Mouse (Mus musculus) retina, postnatal 7 days (tissue): ENCODE data around the gene Gnb2.

Experiments used
- DNase-seq: peaks from one replicate; pipeline ENCODE4 v3.0.0-alpha.2; 2012; ENCODE audit warnings: low read depth, low spot score

Gene Gnb2

DNA sequence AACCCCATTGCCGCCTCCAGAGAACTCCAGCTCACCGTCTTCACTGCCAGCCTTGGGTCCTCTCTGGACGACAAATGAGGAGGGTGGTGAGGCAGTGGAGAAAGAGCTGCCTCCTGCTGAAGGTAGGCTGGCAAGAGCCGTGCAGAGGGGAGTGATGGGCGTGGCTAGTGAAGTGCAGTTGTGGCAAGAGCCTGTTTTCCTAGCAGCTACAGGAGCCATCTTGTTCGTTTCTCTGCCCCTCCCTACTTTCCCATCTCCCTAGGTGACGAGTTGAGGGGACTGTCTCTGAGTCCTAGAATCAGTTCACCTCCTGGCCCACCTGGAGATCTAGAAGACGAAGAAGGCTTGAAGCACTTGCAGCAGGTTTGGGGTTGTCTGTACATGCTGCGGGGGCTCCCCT, 11.4 kb downstream of the Gnb2 start:
- DNase-seq, result no peak

- no peak for DNase-seq
Observed at GRCm38 (mm10) chr5:137519691-137520550, 13.4 kb downstream of the Gnb2 start.

DNA sequence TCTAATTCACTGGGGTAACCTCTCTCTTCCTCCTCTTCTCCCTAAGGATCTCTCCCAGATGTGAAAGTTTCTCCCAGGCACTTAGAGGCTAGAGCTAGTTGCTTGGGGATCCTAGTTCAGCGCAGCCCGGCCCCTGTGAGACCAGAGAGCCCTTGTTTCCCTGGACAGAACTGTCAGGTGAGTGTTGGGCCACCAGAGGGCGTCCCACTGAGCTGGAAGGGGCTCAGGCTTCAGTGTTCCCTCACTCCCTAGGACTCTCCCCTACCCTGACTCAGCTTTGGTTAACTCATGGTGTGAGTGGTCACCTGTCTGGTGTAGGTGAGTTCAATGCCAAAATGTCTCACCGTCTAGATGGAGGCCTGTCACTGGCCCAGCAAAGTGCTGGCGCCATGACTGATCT, 14.9 kb downstream of the Gnb2 start, which contains the start of gene Gigyf1:
Gene Gigyf1 (plus strand): TSS at position 113 of the 400 bp plus-strand sequence.
- DNase-seq, result no peak

- no peak for DNase-seq
Observed at GRCm38 (mm10) chr5:137514811-137515210, 18.5 kb downstream of the Gnb2 start.

DNA sequence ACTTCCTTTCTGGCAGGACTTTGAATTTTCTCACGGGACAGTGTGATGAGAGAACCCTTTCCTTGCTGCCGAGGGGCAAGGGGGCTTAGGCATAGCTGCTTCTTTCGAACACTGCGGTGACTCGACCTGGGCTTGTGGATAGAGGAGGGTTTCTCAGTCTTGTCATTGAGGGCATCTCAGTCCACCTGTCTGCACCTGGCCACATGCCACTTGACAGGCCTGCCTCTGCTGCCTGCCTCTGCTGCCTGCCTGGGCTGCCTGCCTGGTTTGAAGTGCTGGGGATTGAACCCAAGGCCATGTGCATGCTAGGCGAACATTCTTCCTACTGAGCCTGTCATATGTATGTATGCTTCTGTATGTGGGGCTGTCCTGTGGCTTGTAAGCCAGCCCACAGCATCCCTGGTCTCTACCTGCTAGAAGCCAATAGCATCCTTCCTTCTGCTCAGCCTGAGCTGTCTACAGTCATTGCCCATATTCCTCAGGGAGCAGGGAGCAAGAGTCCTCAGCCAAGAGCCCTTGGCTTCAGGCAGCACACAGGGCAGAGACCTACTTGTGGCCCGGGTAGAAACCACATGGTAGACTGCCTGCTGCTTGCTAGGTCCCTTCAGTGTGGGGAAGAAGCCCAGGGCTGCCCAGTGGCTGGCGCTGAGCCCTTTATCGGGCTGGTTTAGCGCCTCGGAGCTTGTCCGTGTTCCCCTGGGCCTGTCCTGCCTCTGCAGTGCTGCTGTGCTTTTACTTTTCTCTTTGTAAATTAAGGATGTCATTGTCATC, 19.2 kb downstream of the Gnb2 start:
- DNase-seq, result no peak

GRCm38 (mm10) chr5:137512847-137513794, 20.2 kb downstream of the Gnb2 start:
- no peak for DNase-seq

DNA sequence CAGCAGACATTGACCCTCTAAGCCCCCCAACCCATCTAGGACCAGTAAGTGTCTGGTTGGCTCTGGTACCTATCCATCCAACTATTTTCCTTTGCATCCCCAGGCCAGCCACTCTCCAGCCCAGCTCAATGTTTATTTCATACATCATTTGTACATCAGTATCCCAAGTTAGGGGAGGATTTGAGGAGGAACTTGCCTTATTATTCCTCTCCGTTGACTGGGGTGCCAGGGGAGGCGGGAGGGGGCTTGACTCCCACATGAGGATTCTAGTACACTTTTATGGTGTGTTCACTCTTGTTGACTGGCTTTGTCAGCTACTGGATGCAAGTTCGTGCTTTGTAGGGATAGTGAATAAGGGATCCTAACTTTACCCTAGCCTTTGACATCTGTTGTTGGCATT, 21.6 kb downstream of the Gnb2 start:
- no peak for DNase-seq

DNA sequence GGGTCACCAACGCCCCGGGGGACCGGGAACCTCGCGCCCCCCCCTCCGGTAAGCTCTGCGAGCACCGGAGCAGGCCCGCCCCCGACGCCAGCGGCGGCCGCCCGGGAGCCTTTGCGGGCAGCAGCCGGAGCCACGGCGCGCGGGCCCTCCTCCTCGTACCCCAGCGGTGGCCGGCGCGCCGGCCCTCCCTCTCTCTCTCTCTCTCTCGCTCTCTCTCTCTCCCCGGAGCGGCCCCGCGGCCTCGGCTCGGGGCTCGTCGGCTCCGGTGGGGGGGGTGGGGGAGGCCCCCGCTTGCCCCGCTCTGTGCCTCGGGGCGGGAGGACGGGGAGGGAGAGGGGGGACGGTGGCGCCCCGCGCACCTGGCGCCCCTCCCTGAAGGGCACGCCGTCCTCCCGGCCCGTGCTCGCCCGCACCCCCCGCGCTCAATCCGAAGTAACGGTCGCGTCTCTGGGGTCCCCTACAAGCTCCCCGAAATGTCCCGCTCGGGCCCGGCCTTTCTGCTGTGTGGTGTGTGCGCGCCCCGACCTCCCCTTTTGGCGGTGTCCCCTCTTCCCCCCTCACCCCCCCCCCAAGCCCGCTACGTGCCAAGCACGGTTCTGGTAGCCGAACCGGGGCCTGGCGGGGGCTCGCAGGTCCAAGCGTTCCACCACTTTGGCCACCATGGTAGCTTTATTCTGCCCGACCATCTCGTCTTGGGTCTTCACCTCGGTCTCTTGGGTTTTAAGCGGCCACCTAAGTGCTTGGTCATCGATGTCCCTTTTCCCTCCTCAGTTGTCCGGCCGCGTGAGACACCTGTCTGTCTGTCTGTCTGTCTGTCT, 22.5 kb downstream of the Gnb2 start:
- no peak for DNase-seq

DNA sequence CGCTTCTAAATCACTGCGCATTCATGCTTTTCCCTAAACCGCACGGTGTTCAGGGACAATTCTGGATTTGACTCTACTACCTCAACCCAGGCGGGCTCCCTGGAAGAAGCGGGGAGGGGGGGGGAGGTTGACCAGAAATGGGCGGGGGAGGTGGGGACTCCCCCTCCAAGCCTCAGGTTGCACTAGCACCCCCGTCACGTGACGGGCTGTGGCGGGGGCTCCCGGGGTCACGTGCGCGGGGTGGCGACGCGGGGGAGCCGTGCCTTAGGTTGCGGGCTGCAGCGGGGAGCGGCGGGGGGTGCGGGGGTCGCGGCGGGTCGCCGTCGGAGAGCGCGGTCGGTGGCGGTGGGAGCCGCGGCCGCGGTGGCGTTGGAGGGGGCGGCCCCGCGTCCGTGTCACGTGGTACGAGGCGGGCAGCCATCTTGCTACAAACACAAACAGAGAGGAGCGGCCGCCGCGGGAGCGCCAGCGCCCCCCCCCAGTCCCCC, 23.3 kb downstream of the Gnb2 start:
- no peak for DNase-seq

DNA sequence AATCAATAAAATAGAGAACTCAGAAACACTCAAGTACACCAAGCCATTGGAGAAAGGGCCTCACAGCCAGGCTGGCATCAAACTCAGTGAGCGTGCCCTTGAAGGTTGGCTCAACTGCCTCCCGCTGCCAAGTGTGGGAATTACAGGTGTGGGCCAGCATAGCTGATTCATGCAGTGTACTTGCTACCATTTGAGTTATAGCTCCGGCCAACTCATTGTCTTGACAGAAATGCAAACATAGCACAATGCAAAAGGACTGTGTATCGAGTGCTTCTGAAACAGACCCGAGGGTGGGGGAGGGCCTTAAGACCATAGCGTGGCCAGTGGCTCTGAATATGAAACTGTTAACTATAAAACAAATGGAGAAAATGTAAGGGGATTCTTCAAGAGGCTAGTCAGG, 29.3 kb downstream of the Gnb2 start:
- no peak for DNase-seq

- DNase-seq, result peak; percentile 81
Observed at GRCm38 (mm10) chr5:137502667-137503110, 30.6 kb downstream of the Gnb2 start.

- peak; percentile 100 for DNase-seq
Observed at GRCm38 (mm10) chr5:137501709-137502666, 31.3 kb downstream of the Gnb2 start, which contains the start of gene Pop7. Gene Pop7 (minus strand): TSS chr5:137502518.

DNA sequence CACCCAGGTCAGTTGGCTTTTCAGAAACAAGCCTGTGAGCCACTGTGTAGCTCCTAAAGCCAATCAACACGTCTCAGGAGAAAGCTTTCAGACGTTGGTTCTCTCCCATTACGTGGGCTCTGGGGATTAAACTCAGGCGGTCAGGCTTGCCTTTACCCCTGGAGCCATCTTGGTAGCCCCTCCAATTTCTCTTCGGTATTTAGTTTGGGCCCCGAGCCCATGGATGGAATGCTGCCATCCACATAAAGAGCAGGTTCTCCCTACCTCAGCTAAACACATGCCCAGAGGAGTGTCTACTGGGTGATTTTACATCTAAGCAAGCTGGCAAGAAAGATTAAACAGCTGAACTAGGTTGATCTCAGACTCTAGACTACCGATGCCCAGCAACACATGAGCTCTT, 33.1 kb downstream of the Gnb2 start:
- no peak for DNase-seq

- DNase-seq, result no peak
Observed at GRCm38 (mm10) chr5:137493831-137494230, 39.5 kb downstream of the Gnb2 start.

- DNase-seq, result no peak
Observed at GRCm38 (mm10) chr5:137491559-137491958, 41.8 kb downstream of the Gnb2 start.

DNA sequence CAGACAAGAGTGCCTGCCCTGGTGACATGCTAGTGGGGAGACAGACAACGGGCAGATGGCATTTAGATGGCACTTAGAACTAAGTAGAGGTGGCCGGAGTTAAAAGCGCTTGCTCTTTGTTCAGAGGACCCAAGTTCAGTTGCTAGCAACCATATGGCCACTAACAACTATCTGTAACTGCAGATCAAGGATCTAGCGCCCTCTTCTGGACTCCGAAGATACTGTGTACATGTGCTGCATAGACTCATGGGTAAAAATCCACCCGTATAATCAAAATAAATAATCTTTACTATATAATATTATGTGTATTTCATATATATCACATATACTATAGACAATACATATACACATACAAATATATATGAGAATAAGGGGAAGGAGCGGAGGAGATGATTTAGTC, 45.7 kb downstream of the Gnb2 start:
- DNase-seq, result no peak

GRCm38 (mm10) chr5:137485851-137486155, 47.5 kb downstream of the Gnb2 start:
- DNase-seq, result no peak

DNA sequence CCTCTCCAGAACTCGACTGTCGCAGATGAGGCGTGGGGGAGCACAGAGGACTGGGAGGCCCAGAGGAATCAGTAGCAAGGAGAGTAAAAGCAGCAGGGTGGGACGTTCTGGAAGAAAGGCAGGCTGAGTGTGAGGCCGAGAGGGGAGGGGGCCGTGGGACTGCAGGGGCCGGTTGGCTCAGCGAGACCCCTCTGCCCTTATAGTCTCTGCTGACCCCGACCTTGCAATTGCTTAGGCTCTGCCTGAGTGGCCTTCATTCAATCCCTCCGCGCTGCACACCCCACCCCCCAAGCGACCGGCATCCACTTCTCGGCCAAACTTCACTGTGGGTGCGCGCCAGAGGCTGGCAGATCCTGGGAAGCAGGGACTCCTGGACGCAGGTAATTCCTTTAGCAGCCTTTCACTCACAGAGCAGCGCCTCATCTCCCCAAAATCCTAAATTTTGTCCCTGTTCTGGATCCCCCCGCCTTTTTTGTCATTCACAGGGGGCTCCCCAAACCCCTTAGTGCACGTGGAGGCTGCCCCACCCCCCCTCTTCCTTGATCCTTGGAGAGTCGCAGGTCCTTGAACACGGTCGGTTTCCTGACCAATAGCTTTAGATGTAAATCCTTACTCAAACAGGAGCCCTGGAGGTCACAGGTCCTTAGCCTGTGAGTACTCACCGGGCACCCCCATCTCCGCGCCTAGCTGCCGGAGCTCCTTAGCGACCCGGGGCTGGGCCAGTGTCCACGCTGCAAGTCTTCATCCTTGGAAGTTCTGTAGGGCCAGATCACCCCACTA, 48.0 kb downstream of the Gnb2 start:
- DNase-seq, result no peak

GRCm38 (mm10) chr5:137481897-137482296, 51.4 kb downstream of the Gnb2 start:
- no peak for DNase-seq
